Mouse (Mus musculus): Measurements from ENCODE around the gene Trio. TPM values are rescaled to one million over a fixed set of nuclear protein-coding genes. Genes with fewer than 3 reads are reported as not detected.

Gene Trio
- polyA plus RNA-seq, 1 experiment from 2014 or later, result 82.3 TPM

- Histone ChIP-seq H3K4me3 (replicated peaks) (peak overlapping the region; percentile 64), H3K36me3 (peaks cover 17% of the 10 kb centered on the region), H3K4me2 (peak overlapping the region; percentile 68), H3K4me1 (replicated peaks) (peaks cover 90% of the 10 kb centered on the region), H3K27me3 (no peaks in the 10 kb centered on the region), H3K9ac (replicated peaks) (peak overlapping the region; percentile 48), H3K9me3 (no peaks in the 10 kb centered on the region), H3K27ac (peak overlapping the region; percentile 97)
- no peak for ATAC-seq (ENCODE audit: insufficient number of reproducible peaks, insufficient read depth, low FRiP score, low TSS enrichment, low read depth)
- 13% methylated on average over 8 of the region's 8 CpGs for WGBS
These were observed 242.6 kb downstream of the Trio start for GRCm38 (mm10) chr15:27783092-27783491.

DNA sequence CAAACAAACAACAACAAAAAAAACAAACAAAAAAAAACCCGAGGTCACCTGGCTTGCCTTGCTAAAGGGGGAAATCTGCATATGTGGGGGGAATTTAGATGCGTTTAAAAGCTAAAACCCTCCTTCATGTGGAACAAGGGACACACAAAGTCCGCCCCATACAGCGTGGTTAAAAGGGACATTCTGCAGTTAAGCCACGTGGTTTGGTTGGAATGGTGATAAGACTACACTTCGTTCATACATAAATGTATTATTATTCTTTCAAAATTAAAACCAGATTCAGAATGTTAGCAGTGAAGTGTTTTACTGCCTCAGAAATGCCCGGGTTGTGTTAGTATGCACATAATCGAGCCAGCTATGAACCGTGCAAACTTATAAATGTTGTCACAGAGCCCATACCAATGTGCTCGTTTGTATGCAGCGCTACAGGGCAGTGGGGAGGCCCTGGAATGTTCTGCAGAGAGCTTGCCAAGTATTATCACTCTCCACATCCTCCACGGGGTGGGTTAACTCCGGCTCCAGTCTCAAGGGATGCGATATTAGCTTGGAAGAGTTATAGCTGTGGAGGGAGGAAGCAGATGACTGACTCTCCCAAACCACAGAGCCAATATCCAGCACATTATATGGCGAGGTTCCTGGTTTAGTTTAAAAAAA, 243.1 kb downstream of the Trio start:
- Histone ChIP-seq H3K4me2 (peak overlapping the region; percentile 68), H3K4me1 (replicated peaks) (peaks cover 94% of the 10 kb centered on the region), H3K9me3 (no peaks in the 10 kb centered on the region), H3K4me3 (replicated peaks) (0 out of 2 replicates have a peak overlapping the region, but pooled peaks have one; percentile 8), H3K36me3 (peaks cover 17% of the 10 kb centered on the region), H3K9ac (replicated peaks) (no peak overlapping the region), H3K27me3 (no peaks in the 10 kb centered on the region), H3K27ac (peak overlapping the region; percentile 97)
- 13% methylated on average over 15 of the region's 15 CpGs for WGBS
- peak; percentile 63 for ATAC-seq (ENCODE audit: insufficient number of reproducible peaks, insufficient read depth, low FRiP score, low TSS enrichment, low read depth)

DNA sequence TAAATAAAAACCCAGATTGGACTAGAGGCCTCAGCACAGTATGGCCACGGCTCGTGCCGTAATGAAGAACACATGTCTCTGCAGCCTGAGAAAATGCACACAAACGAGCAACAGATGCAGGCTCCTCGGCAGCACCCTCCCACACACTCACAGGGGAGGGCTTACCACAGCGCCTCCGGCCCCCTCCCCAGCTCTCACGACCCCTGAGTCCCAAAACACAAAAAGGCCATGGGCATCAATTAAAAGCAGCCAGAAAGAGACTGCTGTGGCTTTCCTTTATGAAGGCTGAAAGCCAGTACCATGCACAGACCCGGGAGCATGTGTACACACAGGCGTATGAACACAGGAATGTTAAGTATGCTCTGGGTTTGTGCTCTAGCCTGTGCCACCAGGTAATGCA, 245.8 kb downstream of the Trio start:
- Histone ChIP-seq H3K27ac (peak overlapping the region; percentile 97), H3K27me3 (no peaks in the 10 kb centered on the region), H3K4me2 (peak overlapping the region; percentile 68), H3K36me3 (peaks cover 21% of the 10 kb centered on the region), H3K9ac (replicated peaks) (peak overlapping the region; percentile 37; the same call in 1 of the 2 replicates), H3K4me3 (replicated peaks) (0 out of 2 replicates have a peak overlapping the region, but pooled peaks have one; percentile 6), H3K9me3 (no peaks in the 10 kb centered on the region), H3K4me1 (replicated peaks) (peaks cover 98% of the 10 kb centered on the region)
- peak; percentile 80 for ATAC-seq (ENCODE audit: insufficient number of reproducible peaks, insufficient read depth, low FRiP score, low TSS enrichment, low read depth)
- WGBS, result 6% methylated on average over 10 of the region's 10 CpGs

GRCm38 (mm10) chr15:27779398-27779797, 246.2 kb downstream of the Trio start:
- no peak for ATAC-seq (ENCODE audit: insufficient number of reproducible peaks, insufficient read depth, low FRiP score, low TSS enrichment, low read depth)
- Histone ChIP-seq H3K4me2 (peak overlapping the region; percentile 68), H3K4me3 (replicated peaks) (no peak overlapping the region), H3K9ac (replicated peaks) (no peak overlapping the region), H3K27ac (peak overlapping the region; percentile 97), H3K4me1 (replicated peaks) (peaks cover 98% of the 10 kb centered on the region), H3K36me3 (peaks cover 22% of the 10 kb centered on the region), H3K27me3 (no peaks in the 10 kb centered on the region), H3K9me3 (no peaks in the 10 kb centered on the region)
- WGBS, result 14% methylated on average over 11 of the region's 11 CpGs

GRCm38 (mm10) chr15:27778256-27778655, 247.4 kb downstream of the Trio start:
- 29% methylated on average over 3 of the region's 3 CpGs for WGBS
- Histone ChIP-seq H3K27me3 (no peaks in the 10 kb centered on the region), H3K4me2 (peak overlapping the region; percentile 68), H3K9ac (replicated peaks) (no peak overlapping the region), H3K36me3 (peaks cover 26% of the 10 kb centered on the region), H3K4me3 (replicated peaks) (no peak overlapping the region), H3K27ac (peak overlapping the region; percentile 97), H3K4me1 (replicated peaks) (peaks cover 98% of the 10 kb centered on the region), H3K9me3 (no peaks in the 10 kb centered on the region)
- ATAC-seq (ENCODE audit: insufficient number of reproducible peaks, insufficient read depth, low FRiP score, low TSS enrichment, low read depth), result no peak

- H3K4me3 ChIP-seq (replicated peaks), result peak overlapping the region; percentile 12
- 5% methylated on average over 11 of the region's 11 CpGs for WGBS
- peak overlapping the region; percentile 68 for H3K4me2 ChIP-seq
- H3K36me3 ChIP-seq, result peaks cover 32% of the 10 kb centered on the region
- no peaks in the 10 kb centered on the region for H3K9me3 ChIP-seq
- ATAC-seq (ENCODE audit: insufficient number of reproducible peaks, insufficient read depth, low FRiP score, low TSS enrichment, low read depth), result peak; percentile 36; the same call in 1 of the 2 replicates
- peaks cover 96% of the 10 kb centered on the region for H3K4me1 ChIP-seq (replicated peaks)
- H3K27ac ChIP-seq, result peak overlapping the region; percentile 97
- no peaks in the 10 kb centered on the region for H3K27me3 ChIP-seq
- peak overlapping the region; percentile 47; the same call in 1 of the 2 replicates for H3K9ac ChIP-seq (replicated peaks)
These were observed 248.0 kb downstream of the Trio start for GRCm38 (mm10) chr15:27777455-27778190.

DNA sequence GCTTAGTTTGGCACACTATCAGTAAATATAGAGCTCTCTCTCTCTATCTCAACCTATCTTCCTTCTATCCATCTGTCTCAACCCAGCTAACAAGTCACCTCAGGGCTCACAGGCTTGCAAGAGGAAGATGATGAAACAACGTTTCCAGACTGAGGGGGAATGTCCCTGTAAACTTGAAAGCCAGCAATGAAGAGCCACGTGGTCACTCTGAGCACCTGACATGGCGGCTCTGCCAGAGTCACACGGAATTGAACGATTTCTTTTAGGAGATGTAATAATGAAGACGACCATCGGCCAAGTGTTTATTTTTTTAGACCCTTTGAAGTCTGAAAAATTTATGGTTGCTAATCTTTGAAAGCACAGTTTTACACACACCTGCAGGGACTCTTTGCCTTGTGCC, 251.2 kb downstream of the Trio start:
- H3K4me1 ChIP-seq (replicated peaks), result peaks cover 96% of the 10 kb centered on the region

DNA sequence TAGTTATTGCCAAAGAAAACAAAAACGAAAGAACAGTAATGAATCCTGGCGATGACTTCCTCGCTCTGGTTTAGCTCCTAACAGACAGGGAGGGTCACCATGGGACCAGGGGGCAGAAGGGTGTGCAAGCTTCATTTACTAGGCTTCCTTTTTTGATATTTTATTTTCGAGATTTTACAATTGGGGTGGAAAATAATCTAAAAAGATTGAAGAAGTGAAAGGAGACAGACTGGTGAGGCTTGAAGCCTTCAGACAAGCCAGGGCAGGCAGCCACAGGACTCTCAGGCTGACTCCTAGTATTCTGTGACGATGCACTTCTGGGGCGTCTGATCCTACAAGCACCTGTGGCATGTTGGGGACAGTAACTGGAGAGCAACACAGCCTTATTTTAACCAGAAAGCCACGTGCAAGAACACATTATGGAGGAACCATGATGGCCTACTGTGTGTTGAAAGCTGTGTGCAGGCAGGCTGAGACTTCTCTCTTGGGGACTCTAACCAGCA, 253.5 kb downstream of the Trio start:
- no peak overlapping the region for H3K4me2 ChIP-seq
- H3K9ac ChIP-seq (replicated peaks), result no peak overlapping the region
- WGBS, result 64% methylated on average over 7 of the region's 7 CpGs
- H3K36me3 ChIP-seq, result peaks cover 76% of the 10 kb centered on the region
- H3K9me3 ChIP-seq, result no peaks in the 10 kb centered on the region
- H3K27me3 ChIP-seq, result no peaks in the 10 kb centered on the region
- H3K4me3 ChIP-seq (replicated peaks), result no peak overlapping the region
- no peak for ATAC-seq (ENCODE audit: insufficient number of reproducible peaks, insufficient read depth, low FRiP score, low TSS enrichment, low read depth)
- peak overlapping the region; percentile 84 for H3K27ac ChIP-seq
- peaks cover 76% of the 10 kb centered on the region for H3K4me1 ChIP-seq (replicated peaks)

More for the DNA sequence above, 251.2 kb downstream of the Trio start:
- H3K27ac ChIP-seq, result no peak overlapping the region
- H3K27me3 ChIP-seq, result no peaks in the 10 kb centered on the region
- 20% methylated on average over 7 of the region's 7 CpGs for WGBS
- H3K9me3 ChIP-seq, result no peaks in the 10 kb centered on the region
- peaks cover 53% of the 10 kb centered on the region for H3K36me3 ChIP-seq
- no peak for ATAC-seq (ENCODE audit: insufficient number of reproducible peaks, insufficient read depth, low FRiP score, low TSS enrichment, low read depth)
- no peak overlapping the region for H3K4me3 ChIP-seq (replicated peaks)
- H3K9ac ChIP-seq (replicated peaks), result no peak overlapping the region
- H3K4me2 ChIP-seq, result no peak overlapping the region

DNA sequence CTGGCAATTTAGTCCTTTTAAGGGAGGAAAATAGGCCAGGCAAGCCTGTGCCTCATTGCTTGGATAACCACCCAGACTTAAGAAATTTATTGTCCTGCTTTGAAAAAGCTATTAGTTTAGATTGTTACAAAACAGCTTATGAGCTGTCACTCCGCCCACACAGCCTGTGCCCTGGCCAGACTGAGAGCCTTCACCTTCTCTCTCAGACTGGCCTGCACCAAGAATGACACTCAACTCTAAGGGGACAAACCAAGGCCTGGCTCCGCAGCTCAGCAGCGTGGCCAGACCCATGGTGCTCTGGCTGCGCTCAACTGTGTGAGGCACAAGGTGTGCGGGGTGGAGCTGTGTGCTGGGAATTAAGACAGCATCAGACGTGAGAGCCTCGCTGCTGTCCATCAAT, 254.1 kb downstream of the Trio start:
- peaks cover 70% of the 10 kb centered on the region for H3K4me1 ChIP-seq (replicated peaks)
- H3K27me3 ChIP-seq, result no peaks in the 10 kb centered on the region
- no peaks in the 10 kb centered on the region for H3K9me3 ChIP-seq
- peak overlapping the region; percentile 84 for H3K27ac ChIP-seq
- no peak overlapping the region for H3K4me2 ChIP-seq
- ATAC-seq (ENCODE audit: insufficient number of reproducible peaks, insufficient read depth, low FRiP score, low TSS enrichment, low read depth), result no peak
- H3K4me3 ChIP-seq (replicated peaks), result no peak overlapping the region
- WGBS, result 42% methylated on average over 7 of the region's 7 CpGs
- peak overlapping the region; percentile 13; the same call in 1 of the 2 replicates for H3K9ac ChIP-seq (replicated peaks)
- H3K36me3 ChIP-seq, result peaks cover 79% of the 10 kb centered on the region

GRCm38 (mm10) chr15:27770513-27771196, 255.0 kb downstream of the Trio start:
- Histone ChIP-seq H3K27ac (peak overlapping the region; percentile 84), H3K36me3 (peaks cover 87% of the 10 kb centered on the region), H3K4me2 (no peak overlapping the region), H3K4me3 (replicated peaks) (no peak overlapping the region), H3K9ac (replicated peaks) (0 out of 2 replicates have a peak overlapping the region, but pooled peaks have one; percentile 8), H3K4me1 (replicated peaks) (peaks cover 61% of the 10 kb centered on the region), H3K27me3 (no peaks in the 10 kb centered on the region), H3K9me3 (no peaks in the 10 kb centered on the region)
- 39% methylated on average over 12 of the region's 12 CpGs for WGBS
- 0 out of 2 replicates have a peak, but pooled peaks have one; percentile 40 for ATAC-seq (ENCODE audit: insufficient number of reproducible peaks, insufficient read depth, low FRiP score, low TSS enrichment, low read depth)

GRCm38 (mm10) chr15:27761416-27761815, 264.2 kb downstream of the Trio start:
- Histone ChIP-seq H3K9ac (replicated peaks) (no peak overlapping the region), H3K4me2 (no peak overlapping the region), H3K27ac (peak overlapping the region; percentile 68), H3K9me3 (no peaks in the 10 kb centered on the region), H3K36me3 (peaks cover 96% of the 10 kb centered on the region), H3K4me1 (replicated peaks) (peaks cover 38% of the 10 kb centered on the region), H3K27me3 (no peaks in the 10 kb centered on the region), H3K4me3 (replicated peaks) (no peak overlapping the region)
- ATAC-seq (ENCODE audit: insufficient number of reproducible peaks, insufficient read depth, low FRiP score, low TSS enrichment, low read depth), result no peak
- WGBS, result 81% methylated on average over 3 of the region's 3 CpGs
